Mouse (Mus musculus) 3134 (cell line): ENCODE data around the gene Cenph.
"Not testable (repeated sequence)": the region's sequence is repeated elsewhere in the genome, so short reads cannot be mapped to it uniquely, and the experiment has no call there.

Source experiments
- DNase-seq: peaks from one replicate; pipeline ENCODE4 v3.0.0-alpha.2; 2011; ENCODE audit warnings: low spot score; ENCODE audit not compliant: insufficient read length; ENCODE audit errors: extremely low read depth

The Cenph gene

GRCm38 (mm10) chr13:100775252-100776055, at the start of gene Cenph:
Cenph (minus strand) TSS chr13:100775899.
- peak; percentile 77 for DNase-seq

- no peak for DNase-seq
Observed at GRCm38 (mm10) chr13:100824916-100825315, 49.2 kb upstream of the Cenph start.

GRCm38 (mm10) chr13:100824306-100824705, 48.6 kb upstream of the Cenph start:
- no peak for DNase-seq

- no peak for DNase-seq
Observed at GRCm38 (mm10) chr13:100823863-100824262, 48.2 kb upstream of the Cenph start.

GRCm38 (mm10) chr13:100814451-100814850, 38.8 kb upstream of the Cenph start:
- DNase-seq: no peak

GRCm38 (mm10) chr13:100805776-100806175, 30.1 kb upstream of the Cenph start:
- no peak for DNase-seq

GRCm38 (mm10) chr13:100797171-100797570, 21.5 kb upstream of the Cenph start:
- no peak for DNase-seq

- DNase-seq: no peak
Observed at GRCm38 (mm10) chr13:100789083-100789482, 13.4 kb upstream of the Cenph start.

GRCm38 (mm10) chr13:100788057-100788456, 12.4 kb upstream of the Cenph start:
- DNase-seq: not testable (repeated sequence)

- no peak for DNase-seq
Observed at GRCm38 (mm10) chr13:100787316-100788010, 11.8 kb upstream of the Cenph start.

GRCm38 (mm10) chr13:100786414-100786867, 10.7 kb upstream of the Cenph start, which contains the start of gene Ccnb1:
Ccnb1 (minus strand) TSS chr13:100786570.
- peak; percentile 96 for DNase-seq

GRCm38 (mm10) chr13:100785806-100786413, 10.2 kb upstream of the Cenph start:
- DNase-seq: no peak

- no peak for DNase-seq
Observed at GRCm38 (mm10) chr13:100777491-100777890, 1.8 kb upstream of the Cenph start.

- no peak for DNase-seq
Observed at GRCm38 (mm10) chr13:100776710-100777109, 1.0 kb upstream of the Cenph start.

GRCm38 (mm10) chr13:100776056-100776419, 339 bp upstream of the Cenph start:
- DNase-seq: no peak

GRCm38 (mm10) chr13:100774704-100775103, 995 bp downstream of the Cenph start:
- DNase-seq: no peak

- DNase-seq: no peak
Observed at GRCm38 (mm10) chr13:100755329-100755728, 20.4 kb downstream of the Cenph start.

- no peak for DNase-seq
Observed at GRCm38 (mm10) chr13:100754186-100754585, 21.5 kb downstream of the Cenph start.

GRCm38 (mm10) chr13:100753011-100753410, 22.7 kb downstream of the Cenph start:
- no peak for DNase-seq

GRCm38 (mm10) chr13:100752529-100752928, 23.2 kb downstream of the Cenph start:
- no peak for DNase-seq

GRCm38 (mm10) chr13:100751402-100751801, 24.3 kb downstream of the Cenph start:
- no peak for DNase-seq
